Comparison of ENCODE assay signal across 8 mouse cellular contexts in genomic region chr12:111166681-111167289, GRCm38 (mm10). TPM values are rescaled to one million over a fixed set of nuclear protein-coding genes. Genes with fewer than 3 reads are reported as not detected.
DNase-seq lines count a peak whose midpoint lies in the region; ATAC-seq and TF ChIP-seq lines count a peak whose summit lies in the region.

No protein-coding gene starts in this region.

- H3K27me3 ChIP-seq in limb, embryonic 12.5 days, result no peaks in the 10 kb centered on the region

- peaks cover 1 to 13% of the 10 kb centered on the region in 2 experiments; a peak in 1 of 4 replicates for H3K4me1 ChIP-seq in ES-E14 (ENCODE audit: control insufficient read depth in 2 of 2, insufficient read depth in 2 of 2, low read length in 2 of 2, poor library complexity in 1 of 2)
- peaks cover 25% of the 10 kb centered on the region for H3K4me1 ChIP-seq in limb, embryonic 12.5 days (replicated peaks)

- peak; percentile 33 to 49 for DNase-seq in frontal cortex, postnatal 36 days (ENCODE audit: low spot score in 2 of 2)
- no peak for DNase-seq in ES-E14 (ENCODE audit: low read depth, low spot score)
- DNase-seq in embryo, embryonic 10 days (ENCODE audit: low spot score), result peak; percentile 37
- DNase-seq in heart, postnatal 10 days, result peak; percentile 35 to 44
- peak; percentile 59 for DNase-seq in neural tube, embryonic 10.5 days (ENCODE audit: extremely low spot score, low spot score)
- DNase-seq in thymus, postnatal 4 days, result peak; percentile 66

- no peak for ATAC-seq in frontal cortex, adult (ENCODE audit: low TSS enrichment)
- ATAC-seq in limb, embryonic 12.5 days (ENCODE audit: insufficient number of reproducible peaks, insufficient read depth, low FRiP score, low TSS enrichment, low read depth), result no peak

- WGBS in limb, embryonic 12.5 days, result under 1% methylated on average over 48 of the region's 48 CpGs

- H3K27ac ChIP-seq in ES-E14 (ENCODE audit: insufficient read depth, low read depth, low read length, poor library complexity, severe bottlenecking), result no peak overlapping the region
- H3K27ac ChIP-seq in limb, embryonic 12.5 days, result peak overlapping the region; percentile 84

- intact Hi-C loops in heart, postnatal 10 days (cut with DNase I), result no loop called here

- no peaks in the 10 kb centered on the region for H3K9me3 ChIP-seq in ES-E14 (ENCODE audit: control insufficient read depth, insufficient read depth, low read depth, low read length)
- H3K9me3 ChIP-seq in limb, embryonic 12.5 days, result no peaks in the 10 kb centered on the region

- no peaks in the 10 kb centered on the region for H3K36me3 ChIP-seq in ES-E14 (ENCODE audit: control insufficient read depth, insufficient read depth, low read length, poor library complexity, severe bottlenecking)
- peaks cover 10% of the 10 kb centered on the region for H3K36me3 ChIP-seq in limb, embryonic 12.5 days

- peak overlapping the region; percentile 88 to 89 for H3K4me3 ChIP-seq in ES-E14 (ENCODE audit: insufficient read depth in 1 of 2, low read depth in 1 of 2, low read length in 2 of 2, poor library complexity in 1 of 2, severe bottlenecking in 1 of 2)
- peak overlapping the region; percentile 85 for H3K4me3 ChIP-seq in limb, embryonic 12.5 days (replicated peaks)

- peak overlapping the region; percentile 83 for H3K9ac ChIP-seq in ES-E14 (ENCODE audit: insufficient read depth, low read depth, low read length, poor library complexity, severe bottlenecking)
- peak overlapping the region; percentile 89 for H3K9ac ChIP-seq in limb, embryonic 12.5 days (replicated peaks)

- in situ Hi-C loops in ES-E14 (cut with MboI; ENCODE audit: low sequenced_read_pairs in 2 of 2, unreplicated experiment in 2 of 2), result no loop called here

- H3K4me2 ChIP-seq in limb, embryonic 12.5 days, result peak overlapping the region; percentile 90

TF ChIP-seq in ES-E14, 5 proteins besides CTCF, POLR2A, EP300 and RAD21:
- TF ChIP-seq CHD2 (IDR thresholded peaks at IDR 0.05; ENCODE audit: low read depth, low read length) (no peak), ZNF384 (IDR thresholded peaks at IDR 0.05; ENCODE audit: low read depth, low read length) (no peak), ZC3H11A (IDR thresholded peaks at IDR 0.05; ENCODE audit: borderline replicate concordance, low read depth, low read length) (no peak), HCFC1 (IDR thresholded peaks at IDR 0.05; ENCODE audit: borderline replicate concordance, insufficient read depth, low read length) (no peak), MAFK (IDR thresholded peaks at IDR 0.05; ENCODE audit: insufficient read depth, low read depth, low read length) (no peak)
TF ChIP-seq in ES-E14: peak in this region for 0.

RNA-seq across cellular contexts. Expression of gene Traf3, which starts 0.6 kb away (rescaled TPM):
- 12.4 and 14.8 TPM in 2 replicates for total RNA-seq in ES-E14 (2012; rRNA removed)
- total RNA-seq in heart, postnatal 10 days (2021), result 10 to 100 TPM; 14.1 to 17.1 TPM
- 13.8 and 14.1 TPM in 2 replicates for polyA plus RNA-seq in limb, embryonic 12.5 days (2016; fragmentation: Nextera tagmentation; extraction: Ambion mirVana)

RNA-seq across cellular contexts. Expression of gene 4930595D18Rik, which starts 17.5 kb away (rescaled TPM):
- not detected in 2 replicates for total RNA-seq in ES-E14 (2012; rRNA removed)
- total RNA-seq in heart, postnatal 10 days (2021), result not detected
- polyA plus RNA-seq in limb, embryonic 12.5 days (2016; fragmentation: Nextera tagmentation; extraction: Ambion mirVana), result not detected in 2 replicates
